Mouse (Mus musculus) left cerebral cortex, adult 9 months (tissue): ENCODE measurements at regions not wholly inside any gene's neighbourhood (a gene's known extent, or its start where the extent isn't known, plus 50 kb on each side); places are given as distances from the start of the nearest gene placed in this dataset.
"Not testable (repeated sequence)": the region's sequence is repeated elsewhere in the genome, so short reads cannot be mapped to it uniquely, and the experiment has no call there.

Source experiments
- DNase-seq, 2 experiments: peaks; one replicate each; pipeline ENCODE4 v3.0.0; 2022; ENCODE audit warnings: low spot score in 2 of 2

GRCm38 (mm10) chr12:6638761-6639281, 1263.3 kb upstream of the Klhl29 start:
- DNase-seq, result peak; percentile 83 to 87

- DNase-seq, result peak; percentile 42 to 45
Observed at GRCm38 (mm10) chr12:6637771-6638305, 1262.4 kb upstream of the Klhl29 start.

GRCm38 (mm10) chr12:6622575-6623146, 1247.2 kb upstream of the Klhl29 start:
- DNase-seq, result no peak

GRCm38 (mm10) chr12:6601111-6601510, 1225.6 kb upstream of the Klhl29 start:
- no peak for DNase-seq

GRCm38 (mm10) chr12:6595484-6595883, 1220.0 kb upstream of the Klhl29 start:
- not testable (repeated sequence) for DNase-seq

- peak in 1 of 2 experiments; percentile 3 for DNase-seq
Observed at GRCm38 (mm10) chr12:6590231-6590630, 1214.7 kb upstream of the Klhl29 start.

GRCm38 (mm10) chr12:6588031-6588701, 1212.7 kb upstream of the Klhl29 start:
- no peak for DNase-seq

GRCm38 (mm10) chr12:6580195-6580594, 1204.7 kb upstream of the Klhl29 start:
- DNase-seq, result peak; percentile 26 to 56

GRCm38 (mm10) chr12:6576866-6577360, 1201.4 kb upstream of the Klhl29 start:
- no peak for DNase-seq
